Mouse (Mus musculus) urinary bladder, postnatal 0 days (tissue): ENCODE results near the gene Olfr640. TPM values are rescaled to one million over a fixed set of nuclear protein-coding genes. Genes with fewer than 3 reads are reported as not detected.

Source experiments
- polyA plus RNA-seq: library from polyadenylated mRNA; unstranded; fragments of >200 nt; fragmentation: Nextera tagmentation; extraction: Ambion mirVana; gene quantifications from 2 replicates; pipeline ENCODE4 v1.2.1, GENCODE M21; 2015

Olfr640 gene
- polyA plus RNA-seq, result not detected in 2 replicates

GRCm38 (mm10) chr7:104025473-104025872 is at the start of gene Olfr640:
Olfr640 (minus strand) TSS chr7:104025573.

GRCm38 (mm10) chr7:104071769-104072168 is 46.4 kb upstream of the Olfr640 start, which contains the start of gene Olfr644:
Olfr644 (minus strand) TSS chr7:104071869.

GRCm38 (mm10) chr7:104061345-104061744 is 36.0 kb upstream of the Olfr640 start, which contains the start of gene 4930516K23Rik:
4930516K23Rik (minus strand) TSS chr7:104061445.

GRCm38 (mm10) chr7:104052566-104052965 is 27.2 kb upstream of the Olfr640 start, which contains the start of gene Olfr642:
Olfr642 (minus strand) TSS chr7:104052666.

GRCm38 (mm10) chr7:104035145-104035544 is 9.8 kb upstream of the Olfr640 start, which contains the start of gene Olfr641:
Olfr641 (plus strand) TSS chr7:104035445.

GRCm38 (mm10) chr7:104017203-104017602 is 8.2 kb downstream of the Olfr640 start, which contains the start of gene Olfr639:
Olfr639 (minus strand) TSS chr7:104017303.

GRCm38 (mm10) chr7:103998446-103998845 is 26.9 kb downstream of the Olfr640 start, which contains the start of gene Olfr638:
Olfr638 (plus strand) TSS chr7:103998746.

GRCm38 (mm10) chr7:103970852-103971251 is 54.5 kb downstream of the Olfr640 start, which contains the start of gene Olfr635:
Olfr635 (plus strand) TSS chr7:103971152.

Other genes with a start within 250 kb of the Olfr640 start
- gene Olfr68, start 245.9 kb downstream of the Olfr640 start, polyA plus RNA-seq, result not detected in 2 replicates
- gene Olfr67, start 233.8 kb downstream of the Olfr640 start, polyA plus RNA-seq, result not detected in 2 replicates
- 1,351 and 3,387 TPM in 2 replicates for gene Hbb-bt, start 211.6 kb downstream of the Olfr640 start, polyA plus RNA-seq
- 8,698 and 21,253 TPM in 2 replicates for gene Hbb-bs, start 197.5 kb downstream of the Olfr640 start, polyA plus RNA-seq
- not detected in 2 replicates for gene Hbb-bh2, start 185.1 kb downstream of the Olfr640 start, polyA plus RNA-seq
- gene Hbb-bh1, start 182.4 kb downstream of the Olfr640 start, polyA plus RNA-seq, result not detected in 2 replicates
- gene Hbb-y, start 172.4 kb downstream of the Olfr640 start, polyA plus RNA-seq, result 0.78 and 3.6 TPM in 2 replicates
- not detected in 2 replicates for gene Olfr66, start 139.3 kb downstream of the Olfr640 start, polyA plus RNA-seq
- gene Olfr64, start 131.1 kb downstream of the Olfr640 start, polyA plus RNA-seq, result not detected in 2 replicates
- gene Olfr65, start 122.1 kb downstream of the Olfr640 start, polyA plus RNA-seq, result not detected in 2 replicates
- gene Olfr631, start 96.7 kb downstream of the Olfr640 start, polyA plus RNA-seq, result not detected in 2 replicates
- gene Olfr632, start 91.2 kb downstream of the Olfr640 start, polyA plus RNA-seq, result not detected in 2 replicates
- not detected in 2 replicates for gene Olfr633, start 81.1 kb downstream of the Olfr640 start, polyA plus RNA-seq
- gene Olfr635, start 54.4 kb downstream of the Olfr640 start, polyA plus RNA-seq, result not detected in 2 replicates
- not detected in 2 replicates for gene Olfr638, start 26.8 kb downstream of the Olfr640 start, polyA plus RNA-seq
- gene Olfr639, start 8.3 kb downstream of the Olfr640 start, polyA plus RNA-seq, result not detected in 2 replicates
- not detected in 2 replicates for gene Olfr641, start 9.9 kb upstream of the Olfr640 start, polyA plus RNA-seq
- not detected in 2 replicates for gene Olfr642, start 27.1 kb upstream of the Olfr640 start, polyA plus RNA-seq
- gene 4930516K23Rik, start 35.9 kb upstream of the Olfr640 start, polyA plus RNA-seq, result not detected in 2 replicates
- gene Olfr644, start 46.3 kb upstream of the Olfr640 start, polyA plus RNA-seq, result not detected in 2 replicates
- gene Olfr645, start 59.9 kb upstream of the Olfr640 start, polyA plus RNA-seq, result not detected in 2 replicates
- not detected in 2 replicates for gene Olfr646, start 79.3 kb upstream of the Olfr640 start, polyA plus RNA-seq
- not detected in 2 replicates for gene Ubqln5, start 104.3 kb upstream of the Olfr640 start, polyA plus RNA-seq
- gene Olfr643, start 111.8 kb upstream of the Olfr640 start, polyA plus RNA-seq, result not detected in 2 replicates
- gene Ubqln3, start 117.7 kb upstream of the Olfr640 start, polyA plus RNA-seq, result not detected in 2 replicates
- gene Ubqlnl, start 125.0 kb upstream of the Olfr640 start, polyA plus RNA-seq, result not detected in 2 replicates
- gene Olfm5, start 139.3 kb upstream of the Olfr640 start, polyA plus RNA-seq, result not detected in 2 replicates
- gene Olfr648, start 157.8 kb upstream of the Olfr640 start, polyA plus RNA-seq, result 0.05 and 0.07 TPM in 2 replicates
- not detected in 2 replicates for gene Olfr649, start 170.4 kb upstream of the Olfr640 start, polyA plus RNA-seq
- gene Trim6, start 193.2 kb upstream of the Olfr640 start, polyA plus RNA-seq, result 0.63 and 1.2 TPM in 2 replicates
- gene Trim34a, start 218.9 kb upstream of the Olfr640 start, polyA plus RNA-seq, result 2.3 and 2.7 TPM in 2 replicates